Mouse (Mus musculus) ES-E14 (cell line): Measurements from ENCODE around the gene Ddc.

ENCODE experiments used
- ZC3H11A ChIP-seq: IDR thresholded peaks from 2 replicates; pipeline ENCODE4 v1.6.1; 2012; ENCODE audit warnings: low read depth, mild to moderate bottlenecking, inconsistent platforms, low read length, borderline replicate concordance
- ZNF384 ChIP-seq: IDR thresholded peaks from 2 replicates; pipeline ENCODE4 v1.6.1; 2012; ENCODE audit warnings: low read depth, low read length, inconsistent platforms

DNA sequence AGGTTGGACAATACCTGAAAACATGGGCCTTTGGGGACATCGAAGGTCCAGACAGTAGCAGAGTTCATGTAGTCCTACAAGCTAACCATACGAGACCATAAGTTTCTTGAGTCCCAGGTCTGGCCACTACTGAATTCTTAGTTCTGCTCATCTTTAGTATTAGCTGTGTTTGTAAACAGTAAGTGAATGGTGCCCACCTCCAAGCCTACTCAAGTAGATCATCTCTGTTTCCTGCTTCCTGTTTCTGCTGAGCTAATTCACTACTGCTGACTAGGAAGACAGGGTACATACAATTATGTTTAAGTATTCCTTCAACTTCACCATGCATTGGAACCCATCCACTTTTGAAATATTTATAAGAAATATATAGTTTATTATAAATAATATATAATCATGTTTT lies 129.9 kb downstream of the Ddc start:
- TF ChIP-seq ZC3H11A = no peak
- TF ChIP-seq ZNF384 = no peak
